Mouse (Mus musculus): ENCODE data around the gene Stpg3.

DNA sequence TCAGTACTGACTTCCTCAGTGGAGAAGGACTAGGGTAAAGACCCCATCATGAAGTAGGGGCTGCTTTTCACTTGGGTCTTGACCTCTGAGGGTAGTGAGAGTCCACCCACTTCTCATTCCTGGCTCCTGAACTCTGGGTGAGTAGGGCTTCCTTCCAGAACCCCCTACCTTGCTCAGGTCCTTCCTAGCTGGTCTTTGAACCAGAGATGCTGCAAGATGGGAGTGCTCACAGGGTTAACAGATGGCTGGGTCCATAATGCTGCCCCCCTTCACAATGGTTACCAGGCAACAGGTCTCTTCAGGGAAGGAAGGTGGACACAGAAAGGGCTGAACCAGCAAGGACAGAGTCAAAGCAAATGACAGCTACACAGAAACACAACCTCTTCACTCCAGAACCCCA is 4.0 kb upstream of the Stpg3 start, which contains the start of gene Fam166a:
- TF ChIP-seq POLR2A (IDR thresholded peaks at IDR 0.05; ENCODE audit: control insufficient read depth, extremely low read depth, insufficient read depth, low read length, poor library complexity): no peak
- no peak for TF ChIP-seq CTCF (IDR thresholded peaks at IDR 0.05; ENCODE audit: borderline replicate concordance, control insufficient read depth, extremely low read depth, insufficient read depth, low read length, poor library complexity)

Data from thymus, adult 2 months (tissue).